Mouse (Mus musculus): ENCODE results near the gene Agmo.

The Agmo gene

GRCm38 (mm10) chr12:37241566-37242021, at the start of gene Agmo:
Gene Agmo, plus strand, starts transcription at chr12:37241641.
- no peak for DNase-seq (ENCODE audit: low read depth)

GRCm38 (mm10) chr12:37231119-37231518, 10.3 kb upstream of the Agmo start:
- DNase-seq (ENCODE audit: low read depth) = no peak

DNA sequence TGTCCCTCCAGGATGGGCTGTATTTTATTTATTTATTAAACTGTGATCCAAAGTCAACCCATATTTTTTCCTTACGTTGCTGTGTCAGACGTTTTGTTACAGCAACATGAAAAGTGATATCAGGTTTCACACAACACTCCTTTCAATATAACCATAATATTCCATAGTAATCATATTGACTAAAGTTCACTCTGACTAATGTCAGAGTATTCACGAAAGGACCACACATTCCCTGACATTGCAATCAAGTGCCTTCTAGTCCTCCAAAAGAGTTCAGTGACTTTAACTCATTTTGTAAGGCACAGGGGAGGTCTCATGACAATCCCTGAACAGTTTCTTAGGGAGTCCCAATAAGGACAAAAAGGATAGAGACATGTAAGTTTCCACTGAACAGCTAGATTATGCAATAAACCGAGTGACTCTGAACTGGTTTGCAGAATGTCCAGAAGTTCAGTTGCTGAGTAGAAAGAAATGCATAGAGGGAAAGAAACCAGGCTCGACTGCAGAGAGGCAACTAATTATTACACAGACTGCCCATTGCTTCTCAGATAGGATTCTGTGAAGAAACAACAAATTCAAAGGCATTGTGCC, 371 bp upstream of the Agmo start:
- no peak for DNase-seq (ENCODE audit: low read depth)

DNA sequence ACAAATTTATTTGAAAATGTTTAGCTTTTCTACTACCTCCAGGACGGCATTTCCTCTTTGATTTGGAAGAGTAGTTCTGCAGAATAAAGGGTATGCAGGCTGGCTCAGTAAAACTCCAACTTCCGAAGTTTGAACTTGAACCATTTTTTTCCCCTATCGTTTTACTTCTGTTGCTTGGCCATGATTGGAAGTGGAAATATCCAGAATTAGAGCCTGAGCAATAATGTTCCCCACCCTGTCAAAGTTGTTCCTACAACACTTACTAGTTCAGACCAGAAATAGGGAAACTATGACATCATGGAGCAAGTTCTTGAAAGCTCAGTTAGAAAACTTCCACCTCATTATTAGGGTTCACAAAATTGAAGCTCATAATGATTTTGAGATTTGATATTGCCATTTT, 1.0 kb downstream of the Agmo start:
- no peak for DNase-seq (ENCODE audit: low read depth)

GRCm38 (mm10) chr12:37244876-37245275, 3.4 kb downstream of the Agmo start:
- DNase-seq (ENCODE audit: low read depth) = no peak

- DNase-seq (ENCODE audit: low read depth) = no peak
These were observed 10.2 kb downstream of the Agmo start for GRCm38 (mm10) chr12:37251688-37252087.

- DNase-seq (ENCODE audit: low read depth) = no peak
These were observed 15.7 kb downstream of the Agmo start for GRCm38 (mm10) chr12:37257099-37257498.

DNA sequence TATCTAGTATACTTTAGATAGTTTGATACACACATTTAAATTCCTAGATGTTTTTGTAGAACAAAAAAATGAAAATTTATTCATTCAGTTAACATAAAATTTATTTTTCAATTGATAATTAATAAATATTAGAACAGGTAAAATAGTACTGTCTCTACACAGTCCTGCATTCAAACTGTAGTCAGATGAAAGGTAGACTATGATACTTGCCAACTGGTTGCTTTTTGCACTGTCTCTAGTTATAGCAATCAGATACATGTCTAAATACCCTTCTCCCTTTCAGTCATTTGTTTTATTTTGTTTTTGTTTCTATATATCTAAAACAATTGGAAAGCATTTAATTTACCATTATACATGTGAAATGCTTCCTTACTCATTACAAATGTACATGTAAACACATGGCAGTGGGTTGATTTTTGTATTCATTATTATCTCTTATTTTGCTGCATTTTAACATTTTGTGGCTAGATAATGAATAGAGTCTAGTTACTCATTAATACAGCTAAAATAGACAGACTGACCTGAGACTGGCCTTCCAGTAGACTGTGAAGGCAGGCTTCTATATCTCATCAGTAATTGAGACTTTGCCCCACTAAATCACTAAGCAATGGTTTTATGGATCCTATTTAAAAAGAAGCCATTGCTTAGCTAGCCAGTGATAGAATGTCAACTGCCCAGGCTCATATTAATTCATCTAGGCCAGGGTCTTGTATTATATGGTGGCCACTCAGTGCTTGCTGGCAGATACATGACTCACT, 18.5 kb downstream of the Agmo start:
- no peak for DNase-seq (ENCODE audit: low read depth)

GRCm38 (mm10) chr12:37263685-37264084, 22.2 kb downstream of the Agmo start:
- DNase-seq (ENCODE audit: low read depth) = no peak

- no peak for DNase-seq (ENCODE audit: low read depth)
These were observed 27.3 kb downstream of the Agmo start for GRCm38 (mm10) chr12:37268636-37269152.

DNA sequence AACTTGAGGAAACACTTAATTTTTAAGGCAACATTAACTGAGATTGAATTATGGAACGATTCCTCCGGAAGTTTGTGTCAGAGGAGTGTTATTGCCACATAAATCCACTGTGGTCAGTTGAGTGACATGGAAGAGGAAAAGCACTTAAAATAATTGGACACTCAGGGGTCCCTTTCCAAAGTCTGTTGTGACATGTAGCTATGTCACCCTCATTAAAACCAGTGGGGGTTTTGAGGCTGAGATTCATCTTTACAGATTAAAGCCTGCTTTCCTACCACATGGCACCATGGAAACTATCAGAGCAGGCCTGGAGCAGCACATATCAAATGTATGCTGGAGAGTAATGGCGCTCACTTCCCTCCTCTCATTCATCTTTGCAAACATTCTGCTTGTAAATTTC, 31.2 kb downstream of the Agmo start:
- no peak for DNase-seq (ENCODE audit: low read depth)

DNA sequence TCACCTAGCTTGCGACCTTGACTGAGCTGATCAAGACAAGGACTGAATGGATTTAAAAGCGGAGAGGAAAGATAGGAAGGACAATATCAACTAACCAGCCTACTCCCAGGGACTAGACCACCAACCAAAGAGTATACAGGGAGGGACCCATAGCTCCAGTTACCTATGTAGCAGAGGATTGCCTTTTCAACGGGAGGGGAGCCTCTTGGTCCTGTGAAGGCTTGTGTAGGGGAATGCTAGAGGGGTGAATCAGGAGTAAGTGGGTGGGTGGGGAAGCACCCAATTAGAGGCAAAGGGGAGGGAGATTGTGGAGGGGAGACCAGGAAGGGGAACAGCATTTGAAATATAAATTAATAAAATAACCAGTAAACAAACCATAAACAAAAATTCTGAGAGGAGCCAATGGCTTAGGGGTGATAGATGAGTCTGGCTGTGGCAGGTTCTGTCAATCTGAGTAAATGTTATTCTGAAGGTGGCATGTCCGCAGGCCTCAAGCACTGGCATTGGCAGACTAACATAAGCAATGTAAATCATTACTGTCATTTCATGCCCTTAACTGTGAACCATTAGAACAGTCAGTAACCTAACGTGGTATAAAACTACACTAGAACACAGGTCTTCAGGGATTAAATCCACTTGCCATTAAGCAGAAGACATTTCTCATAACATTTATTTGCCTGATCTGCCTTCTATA, 32.7 kb downstream of the Agmo start:
- DNase-seq (ENCODE audit: low read depth) = no peak

DNA sequence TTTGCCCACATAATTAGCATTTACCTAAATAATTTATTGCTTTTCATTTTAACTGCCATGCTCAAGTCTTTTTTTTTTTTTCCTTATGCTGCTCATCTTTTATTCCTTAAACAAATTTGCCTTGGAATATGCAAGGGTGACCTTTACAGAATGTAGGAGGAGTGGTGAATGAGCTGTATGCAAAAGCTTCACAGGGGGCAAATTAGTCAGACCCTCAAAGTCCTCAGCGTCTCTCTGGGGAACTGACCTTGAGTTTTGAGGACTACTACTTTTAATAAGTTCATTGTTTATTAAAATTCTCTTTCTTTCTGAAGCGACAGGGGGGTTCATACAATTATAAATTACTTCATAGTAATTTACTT, 33.2 kb downstream of the Agmo start:
- no peak for DNase-seq (ENCODE audit: low read depth)

DNA sequence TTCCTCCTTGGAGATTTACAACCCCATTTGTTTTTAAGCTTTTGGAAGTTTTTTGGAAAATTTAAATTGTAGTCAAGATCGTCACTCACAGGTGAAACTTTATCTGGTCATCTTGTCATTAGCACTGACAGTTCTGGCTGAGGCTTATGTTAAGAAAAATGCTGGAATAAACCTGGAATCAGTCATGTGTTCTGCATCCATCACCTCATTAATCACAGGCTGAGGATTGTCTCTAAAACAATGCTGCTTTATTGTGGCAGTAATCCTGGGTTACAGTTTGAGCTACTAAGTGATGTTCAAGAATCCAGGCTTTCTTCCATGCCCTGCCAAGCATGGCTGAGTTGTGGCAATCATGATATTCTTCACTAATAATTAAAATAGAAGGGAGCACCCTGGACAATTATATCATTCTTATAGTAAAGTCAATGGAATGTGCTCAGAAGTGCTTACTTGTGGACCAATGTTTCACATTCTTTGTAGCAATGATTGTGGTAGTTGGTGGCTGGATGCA, 65.6 kb downstream of the Agmo start:
- DNase-seq (ENCODE audit: low read depth) = no peak

DNA sequence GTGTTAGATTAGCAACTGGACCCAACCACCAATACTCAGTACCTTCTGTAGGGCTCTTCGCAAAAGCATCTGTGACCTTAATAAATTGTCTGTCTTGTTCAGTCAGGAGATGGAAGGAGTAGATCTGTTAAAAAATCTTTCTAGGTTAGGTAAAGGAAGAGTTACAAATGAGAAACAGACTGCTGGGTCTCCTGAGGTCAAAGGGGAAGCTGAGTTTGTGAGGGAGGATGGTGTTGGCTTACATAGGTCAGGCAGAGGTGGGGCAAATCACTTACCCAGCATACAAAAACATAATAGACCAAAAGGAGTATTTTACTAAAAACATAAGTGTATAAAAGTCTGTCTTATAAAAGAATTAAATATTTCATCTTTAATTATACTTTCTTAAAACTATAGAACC, 69.3 kb downstream of the Agmo start:
- no peak for DNase-seq (ENCODE audit: low read depth)

- DNase-seq (ENCODE audit: low read depth) = no peak
These were observed 81.4 kb downstream of the Agmo start for GRCm38 (mm10) chr12:37322860-37323259.

GRCm38 (mm10) chr12:37334987-37335386, 93.5 kb downstream of the Agmo start:
- DNase-seq (ENCODE audit: low read depth) = no peak

DNA sequence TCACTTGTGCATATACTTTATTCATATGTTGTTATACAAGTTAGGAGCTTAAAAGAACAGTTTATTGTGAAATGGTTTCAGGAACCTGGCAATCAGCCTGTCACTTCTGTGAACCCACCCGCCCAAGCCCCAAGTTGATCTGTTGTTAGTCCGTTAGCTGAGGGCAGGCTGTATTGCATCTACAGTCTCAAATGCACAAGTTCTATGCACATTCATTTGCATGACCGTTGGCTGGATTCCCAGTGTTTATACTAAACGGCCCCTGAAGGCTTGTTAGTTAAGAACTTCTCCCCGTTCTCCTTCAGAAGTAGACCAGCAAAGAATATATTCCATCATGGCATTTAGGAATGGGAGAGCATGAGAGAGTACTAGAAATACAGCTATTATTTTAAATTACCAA, 102.8 kb downstream of the Agmo start:
- DNase-seq (ENCODE audit: low read depth) = no peak

DNA sequence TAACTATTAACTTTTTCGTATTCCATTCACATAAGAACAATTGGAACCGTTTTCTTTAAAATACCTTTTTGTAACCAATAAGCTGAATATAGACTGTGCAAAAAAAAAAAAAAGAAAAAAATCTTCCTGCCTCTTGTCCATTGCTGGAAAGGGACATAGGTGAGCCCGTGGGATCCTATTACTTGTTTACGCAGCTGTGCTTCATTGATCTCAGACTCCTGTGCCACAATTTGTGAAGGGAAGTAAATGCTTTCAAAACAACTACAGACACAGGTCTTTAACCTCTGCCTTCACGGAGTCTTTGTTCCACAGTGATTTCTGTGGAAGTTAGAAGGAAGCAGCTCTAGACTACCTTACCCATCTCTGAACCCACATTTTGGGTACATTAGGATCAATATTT, 104.3 kb downstream of the Agmo start:
- DNase-seq (ENCODE audit: low read depth) = no peak

DNA sequence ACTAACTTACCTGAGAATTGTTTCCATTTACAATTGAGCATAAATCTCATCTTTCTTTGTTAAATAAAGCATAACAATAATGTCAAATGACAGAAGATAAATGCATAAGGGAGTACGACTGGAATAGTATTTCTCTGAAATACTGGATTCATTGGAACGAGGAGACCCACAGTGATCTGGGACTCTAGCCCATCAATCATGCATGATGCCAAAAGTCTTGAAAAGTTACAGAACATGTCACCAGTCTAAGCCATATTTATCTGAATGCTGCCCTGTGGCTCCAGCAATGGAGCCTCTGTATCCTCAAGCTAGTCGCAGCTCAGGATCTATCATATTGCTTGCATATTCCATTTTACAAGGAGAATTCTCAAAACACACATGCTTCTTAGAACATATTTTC, 150.9 kb downstream of the Agmo start:
- DNase-seq (ENCODE audit: low read depth) = no peak

DNA sequence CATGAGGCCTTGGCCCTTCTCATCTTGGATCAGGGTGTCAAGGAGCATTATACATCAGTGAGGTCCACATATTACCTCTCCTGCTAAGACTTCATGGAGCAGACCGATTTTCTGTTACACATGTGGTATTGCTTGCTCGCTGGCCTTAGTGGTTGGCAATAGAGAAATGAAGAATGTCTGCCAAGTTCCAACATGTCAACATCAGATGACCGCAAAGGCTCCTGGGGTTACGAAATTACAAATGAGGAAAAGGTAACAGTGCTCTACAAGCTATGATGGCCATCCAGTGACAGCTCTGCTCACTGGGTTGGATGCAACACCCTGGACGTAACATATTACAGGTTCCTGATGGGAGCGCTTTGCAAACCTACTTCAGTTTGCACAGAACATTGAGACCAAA, 161.1 kb downstream of the Agmo start:
- DNase-seq (ENCODE audit: low read depth) = no peak

DNA sequence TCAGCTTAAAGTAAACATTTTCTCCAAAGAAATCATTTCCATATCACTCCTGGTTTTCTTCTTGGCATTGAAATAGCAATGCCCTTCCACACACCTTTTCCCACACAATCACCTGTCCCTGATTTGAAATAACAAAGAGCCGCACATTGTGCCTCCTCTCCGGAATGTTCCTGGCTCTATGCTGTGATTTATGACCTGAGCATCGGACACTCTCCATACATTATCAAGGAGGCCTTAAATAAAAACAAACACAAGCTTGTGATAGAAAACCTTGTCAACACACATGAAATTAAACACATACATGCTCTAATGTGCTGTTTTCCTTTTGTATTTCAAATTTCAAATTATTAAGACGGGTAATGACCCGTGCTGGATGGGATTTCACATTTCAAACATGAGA, 184.9 kb downstream of the Agmo start:
- DNase-seq (ENCODE audit: low read depth) = no peak

GRCm38 (mm10) chr12:37426750-37427149, 185.3 kb downstream of the Agmo start:
- DNase-seq (ENCODE audit: low read depth) = no peak

Data from c-Kit-positive CD71-negative TER-119-negative erythroid progenitor cells, embryonic 14.5 days (primary cell).